Mouse (Mus musculus): ENCODE measurements at regions not wholly inside any gene's neighbourhood (a gene's known extent, or its start where the extent isn't known, plus 50 kb on each side); places are given as distances from the start of the nearest gene placed in this dataset.
A peak's percentile ranks its signal among the peaks of the same experiment; 100 is the strongest.

GRCm38 (mm10) chr15:51597841-51598240 lies 2286.9 kb upstream of the Gm7489 start:
- Histone ChIP-seq H3K9me3 (ENCODE audit: low read length) (no peaks in the 10 kb centered on the region), H3K4me2 (replicated peaks; ENCODE audit: low read depth, low read length) (no peak overlapping the region), H3K4me1 (ENCODE audit: insufficient read depth, low read length) (no peaks in the 10 kb centered on the region), H3K27ac (ENCODE audit: low read length) (no peak overlapping the region), H3K27me3 (ENCODE audit: insufficient read depth, low read length) (no peaks in the 10 kb centered on the region), H3K4me3 (ENCODE audit: low read length) (no peak overlapping the region), H3K36me3 (ENCODE audit: insufficient read depth, low read length) (no peaks in the 10 kb centered on the region), H3K9ac (replicated peaks; ENCODE audit: low read length) (no peak overlapping the region)
- ATAC-seq (ENCODE audit: low FRiP score, low TSS enrichment) = no peak
- 81% methylated on average over 3 of the region's 3 CpGs for WGBS

DNA sequence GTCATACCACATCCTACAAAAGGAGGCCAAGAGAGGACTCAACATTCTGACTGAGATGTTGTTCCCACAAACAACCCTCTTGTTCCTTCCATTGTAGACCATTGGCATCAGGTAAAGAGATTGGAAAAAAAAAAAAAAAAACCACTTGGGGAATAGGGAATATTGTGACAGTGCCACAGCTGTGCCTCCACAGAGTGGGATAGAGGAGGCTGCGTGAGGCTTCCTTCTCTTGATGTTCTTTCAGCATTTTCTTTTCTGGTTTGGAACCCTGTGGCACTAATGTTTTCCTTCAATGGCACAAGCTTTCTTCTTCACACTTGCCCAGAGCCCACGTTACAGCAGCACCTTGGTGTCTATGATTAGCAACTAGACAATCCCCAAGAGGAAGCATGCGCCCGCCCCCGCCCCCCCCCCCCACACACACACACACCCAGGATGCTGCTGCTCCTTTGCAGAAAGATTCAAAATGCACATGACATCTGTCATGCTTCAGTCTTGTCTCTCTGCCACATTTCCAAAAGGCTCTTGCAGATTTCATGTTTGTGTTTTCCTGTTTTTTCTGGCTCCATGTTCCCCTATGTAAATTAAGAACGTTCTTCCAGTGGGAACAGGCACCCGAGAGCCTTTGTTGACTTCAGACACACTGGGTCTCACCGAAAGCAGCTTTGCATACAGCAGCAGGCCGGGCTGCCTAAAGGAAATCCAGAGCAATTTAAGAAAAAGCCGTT lies 2283.4 kb upstream of the Gm7489 start:
- Histone ChIP-seq H3K4me1 (ENCODE audit: insufficient read depth, low read length) (no peaks in the 10 kb centered on the region), H3K27ac (ENCODE audit: low read length) (no peak overlapping the region), H3K9me3 (ENCODE audit: low read length) (no peaks in the 10 kb centered on the region), H3K4me2 (replicated peaks; ENCODE audit: low read depth, low read length) (no peak overlapping the region), H3K27me3 (ENCODE audit: insufficient read depth, low read length) (no peaks in the 10 kb centered on the region), H3K36me3 (ENCODE audit: insufficient read depth, low read length) (no peaks in the 10 kb centered on the region), H3K4me3 (ENCODE audit: low read length) (no peak overlapping the region), H3K9ac (replicated peaks; ENCODE audit: low read length) (no peak overlapping the region)
- 51% methylated on average over 10 of the region's 10 CpGs for WGBS
- no peak for ATAC-seq (ENCODE audit: low FRiP score, low TSS enrichment)

DNA sequence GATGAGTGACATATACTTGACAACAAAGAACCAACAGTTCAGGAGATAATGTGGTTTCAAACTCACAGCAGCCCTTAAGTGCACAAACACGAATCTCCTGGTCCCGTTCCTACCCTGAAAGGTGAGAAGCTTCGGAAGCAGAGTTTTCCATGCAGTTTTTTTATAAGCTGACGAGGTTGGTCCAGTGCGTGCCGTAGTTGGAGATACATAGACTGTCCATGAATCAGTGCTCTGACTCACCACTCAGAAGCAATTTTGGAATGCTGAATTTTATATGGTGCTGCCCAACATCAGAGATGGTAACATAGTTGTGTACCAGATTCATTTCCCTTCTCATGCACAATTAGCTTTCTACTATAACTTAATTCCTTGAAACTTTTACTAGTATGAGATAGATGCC lies 2263.3 kb upstream of the Gm7489 start:
- H3K4me1 ChIP-seq (ENCODE audit: insufficient read depth, low read length) = no peaks in the 10 kb centered on the region
- H3K4me3 ChIP-seq (ENCODE audit: low read length) = no peak overlapping the region
- no peaks in the 10 kb centered on the region for H3K27me3 ChIP-seq (ENCODE audit: insufficient read depth, low read length)
- no peak overlapping the region for H3K9ac ChIP-seq (replicated peaks; ENCODE audit: low read length)
- no peaks in the 10 kb centered on the region for H3K36me3 ChIP-seq (ENCODE audit: insufficient read depth, low read length)
- 83% methylated on average over 6 of the region's 6 CpGs for WGBS
- no peak for ATAC-seq (ENCODE audit: low FRiP score, low TSS enrichment)
- no peak overlapping the region for H3K27ac ChIP-seq (ENCODE audit: low read length)
- no peak overlapping the region for H3K4me2 ChIP-seq (replicated peaks; ENCODE audit: low read depth, low read length)
- H3K9me3 ChIP-seq (ENCODE audit: low read length) = no peaks in the 10 kb centered on the region

DNA sequence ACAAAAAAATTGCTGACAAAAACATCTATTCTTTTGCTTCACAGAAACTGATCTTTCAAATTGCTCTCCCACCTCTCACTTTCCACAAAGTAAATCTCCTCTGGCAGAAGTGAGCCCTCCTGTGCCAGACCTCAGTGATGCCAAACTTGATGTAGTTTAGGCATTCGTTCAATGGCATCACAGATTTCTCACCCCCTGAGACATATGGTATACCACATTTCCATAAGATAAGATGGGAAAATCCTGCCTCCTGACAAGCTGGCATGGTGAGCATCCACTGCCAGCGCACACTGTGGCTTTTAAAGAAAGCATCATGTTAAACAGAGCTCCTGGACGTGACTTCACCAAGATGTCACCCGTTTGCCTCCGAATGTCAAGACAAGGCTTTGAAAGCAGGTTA lies 2257.2 kb upstream of the Gm7489 start:
- no peaks in the 10 kb centered on the region for H3K9me3 ChIP-seq (ENCODE audit: low read length)
- H3K4me3 ChIP-seq (ENCODE audit: low read length) = no peak overlapping the region
- no peaks in the 10 kb centered on the region for H3K36me3 ChIP-seq (ENCODE audit: insufficient read depth, low read length)
- H3K27ac ChIP-seq (ENCODE audit: low read length) = no peak overlapping the region
- no peak overlapping the region for H3K9ac ChIP-seq (replicated peaks; ENCODE audit: low read length)
- WGBS = 93% methylated on average over 5 of the region's 5 CpGs
- no peaks in the 10 kb centered on the region for H3K4me1 ChIP-seq (ENCODE audit: insufficient read depth, low read length)
- no peak overlapping the region for H3K4me2 ChIP-seq (replicated peaks; ENCODE audit: low read depth, low read length)
- no peak for ATAC-seq (ENCODE audit: low FRiP score, low TSS enrichment)
- H3K27me3 ChIP-seq (ENCODE audit: insufficient read depth, low read length) = no peaks in the 10 kb centered on the region

DNA sequence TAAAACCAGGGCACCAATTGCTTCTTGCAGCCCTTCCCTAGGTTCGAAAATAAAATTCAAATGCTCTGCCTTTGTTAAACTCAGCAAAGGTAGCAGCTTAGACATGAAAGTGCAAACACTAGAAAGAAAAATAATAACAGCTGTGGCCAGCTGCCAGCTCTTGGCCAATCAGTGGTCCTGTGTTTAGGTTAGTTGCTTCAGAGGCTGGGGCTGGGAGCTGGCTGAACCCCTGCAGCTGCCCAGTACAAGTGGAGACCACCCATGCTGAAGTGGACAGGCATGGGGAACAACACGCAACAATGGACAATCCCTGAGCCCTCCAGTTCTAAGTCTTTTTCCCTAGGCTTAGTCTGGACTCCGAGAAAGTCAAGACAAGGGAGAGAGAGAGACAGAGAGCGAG lies 2256.2 kb upstream of the Gm7489 start:
- Histone ChIP-seq H3K4me3 (ENCODE audit: low read length) (no peak overlapping the region), H3K36me3 (ENCODE audit: insufficient read depth, low read length) (no peaks in the 10 kb centered on the region), H3K9me3 (ENCODE audit: low read length) (no peaks in the 10 kb centered on the region), H3K4me2 (replicated peaks; ENCODE audit: low read depth, low read length) (no peak overlapping the region), H3K4me1 (ENCODE audit: insufficient read depth, low read length) (no peaks in the 10 kb centered on the region), H3K27ac (ENCODE audit: low read length) (no peak overlapping the region), H3K27me3 (ENCODE audit: insufficient read depth, low read length) (no peaks in the 10 kb centered on the region), H3K9ac (replicated peaks; ENCODE audit: low read length) (no peak overlapping the region)
- peak; percentile 89 for ATAC-seq (ENCODE audit: low FRiP score, low TSS enrichment)
- 58% methylated on average over 4 of the region's 4 CpGs for WGBS

DNA sequence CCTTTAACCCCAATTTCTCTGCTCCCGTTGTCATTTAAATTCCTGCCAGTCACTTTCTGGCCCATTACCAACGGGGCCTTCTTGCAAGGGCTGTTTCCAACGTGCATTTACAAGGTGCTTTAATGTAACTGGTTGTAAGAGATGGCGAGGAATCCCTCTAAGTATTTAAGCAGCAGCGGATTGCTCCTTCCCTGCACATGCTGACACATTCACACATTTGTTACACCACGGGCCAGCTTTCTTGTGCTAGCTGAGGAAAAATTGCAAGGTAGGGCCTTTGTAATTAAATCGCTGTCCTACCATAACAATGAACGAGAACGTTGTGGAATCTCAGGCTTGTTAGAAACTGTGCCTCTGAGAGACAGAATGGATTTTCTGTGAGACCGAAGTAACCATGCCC lies 2252.8 kb upstream of the Gm7489 start:
- Histone ChIP-seq H3K27me3 (ENCODE audit: insufficient read depth, low read length) (no peaks in the 10 kb centered on the region), H3K4me1 (ENCODE audit: insufficient read depth, low read length) (0 out of 2 replicates have a peak, but pooled peaks cover 8% of the 10 kb centered on the region), H3K9ac (replicated peaks; ENCODE audit: low read length) (no peak overlapping the region), H3K4me2 (replicated peaks; ENCODE audit: low read depth, low read length) (no peak overlapping the region), H3K27ac (ENCODE audit: low read length) (no peak overlapping the region), H3K9me3 (ENCODE audit: low read length) (no peaks in the 10 kb centered on the region), H3K36me3 (ENCODE audit: insufficient read depth, low read length) (no peaks in the 10 kb centered on the region), H3K4me3 (ENCODE audit: low read length) (no peak overlapping the region)
- no peak for ATAC-seq (ENCODE audit: low FRiP score, low TSS enrichment)
- 72% methylated on average over 10 of the region's 10 CpGs for WGBS

DNA sequence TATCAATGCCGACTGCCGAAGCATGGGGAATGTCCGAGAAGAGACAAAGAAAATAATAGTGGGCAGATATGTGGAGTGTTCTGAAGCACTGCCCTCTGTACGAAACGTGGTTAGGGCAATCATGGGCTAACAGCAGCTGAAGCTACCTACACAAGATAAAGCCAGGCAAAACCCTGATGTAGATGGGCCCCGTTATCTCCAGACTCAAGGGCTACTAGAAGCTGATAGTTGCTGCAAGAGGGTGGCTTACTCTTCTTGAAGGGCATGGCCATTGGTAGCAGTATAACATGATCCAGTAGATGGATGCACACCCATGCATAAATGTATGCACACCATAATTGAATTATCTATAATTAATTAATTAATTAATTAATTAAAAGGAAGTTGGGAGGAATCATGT lies 2251.6 kb upstream of the Gm7489 start:
- 0 out of 2 replicates have a peak, but pooled peaks cover 8% of the 10 kb centered on the region for H3K4me1 ChIP-seq (ENCODE audit: insufficient read depth, low read length)
- H3K4me3 ChIP-seq (ENCODE audit: low read length) = no peak overlapping the region
- 87% methylated on average over 6 of the region's 6 CpGs for WGBS
- no peaks in the 10 kb centered on the region for H3K9me3 ChIP-seq (ENCODE audit: low read length)
- ATAC-seq (ENCODE audit: low FRiP score, low TSS enrichment) = no peak
- no peaks in the 10 kb centered on the region for H3K36me3 ChIP-seq (ENCODE audit: insufficient read depth, low read length)
- no peak overlapping the region for H3K9ac ChIP-seq (replicated peaks; ENCODE audit: low read length)
- no peaks in the 10 kb centered on the region for H3K27me3 ChIP-seq (ENCODE audit: insufficient read depth, low read length)
- H3K27ac ChIP-seq (ENCODE audit: low read length) = no peak overlapping the region
- no peak overlapping the region for H3K4me2 ChIP-seq (replicated peaks; ENCODE audit: low read depth, low read length)

DNA sequence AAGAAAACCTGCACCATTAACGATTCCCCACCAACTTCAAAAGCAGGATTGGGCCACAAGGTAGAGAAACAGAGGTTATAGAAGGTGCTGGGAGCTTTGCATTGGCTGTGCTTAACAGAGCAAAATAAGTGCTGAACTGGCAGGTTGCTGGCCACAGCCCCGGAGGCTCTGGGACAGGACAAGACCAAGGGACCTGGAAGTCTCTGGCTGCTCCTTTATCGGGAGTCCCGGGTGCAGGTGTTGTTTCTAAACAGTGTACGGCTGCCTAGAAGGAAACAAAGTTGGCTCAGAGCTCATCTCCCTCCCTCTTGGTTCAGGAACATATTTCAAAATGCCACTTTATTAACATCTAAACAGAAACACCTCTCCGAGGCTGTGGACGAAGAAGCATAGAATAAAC lies 2250.0 kb upstream of the Gm7489 start:
- ATAC-seq (ENCODE audit: low FRiP score, low TSS enrichment) = peak; percentile 70
- 0 out of 2 replicates have a peak, but pooled peaks cover 8% of the 10 kb centered on the region for H3K4me1 ChIP-seq (ENCODE audit: insufficient read depth, low read length)
- H3K9ac ChIP-seq (replicated peaks; ENCODE audit: low read length) = no peak overlapping the region
- no peak overlapping the region for H3K27ac ChIP-seq (ENCODE audit: low read length)
- no peaks in the 10 kb centered on the region for H3K27me3 ChIP-seq (ENCODE audit: insufficient read depth, low read length)
- H3K4me2 ChIP-seq (replicated peaks; ENCODE audit: low read depth, low read length) = peak overlapping the region; percentile 36
- H3K36me3 ChIP-seq (ENCODE audit: insufficient read depth, low read length) = no peaks in the 10 kb centered on the region
- no peaks in the 10 kb centered on the region for H3K9me3 ChIP-seq (ENCODE audit: low read length)
- H3K4me3 ChIP-seq (ENCODE audit: low read length) = peak overlapping the region; percentile 13; the same call in 1 of the 2 replicates
- WGBS = 33% methylated on average over 7 of the region's 7 CpGs

DNA sequence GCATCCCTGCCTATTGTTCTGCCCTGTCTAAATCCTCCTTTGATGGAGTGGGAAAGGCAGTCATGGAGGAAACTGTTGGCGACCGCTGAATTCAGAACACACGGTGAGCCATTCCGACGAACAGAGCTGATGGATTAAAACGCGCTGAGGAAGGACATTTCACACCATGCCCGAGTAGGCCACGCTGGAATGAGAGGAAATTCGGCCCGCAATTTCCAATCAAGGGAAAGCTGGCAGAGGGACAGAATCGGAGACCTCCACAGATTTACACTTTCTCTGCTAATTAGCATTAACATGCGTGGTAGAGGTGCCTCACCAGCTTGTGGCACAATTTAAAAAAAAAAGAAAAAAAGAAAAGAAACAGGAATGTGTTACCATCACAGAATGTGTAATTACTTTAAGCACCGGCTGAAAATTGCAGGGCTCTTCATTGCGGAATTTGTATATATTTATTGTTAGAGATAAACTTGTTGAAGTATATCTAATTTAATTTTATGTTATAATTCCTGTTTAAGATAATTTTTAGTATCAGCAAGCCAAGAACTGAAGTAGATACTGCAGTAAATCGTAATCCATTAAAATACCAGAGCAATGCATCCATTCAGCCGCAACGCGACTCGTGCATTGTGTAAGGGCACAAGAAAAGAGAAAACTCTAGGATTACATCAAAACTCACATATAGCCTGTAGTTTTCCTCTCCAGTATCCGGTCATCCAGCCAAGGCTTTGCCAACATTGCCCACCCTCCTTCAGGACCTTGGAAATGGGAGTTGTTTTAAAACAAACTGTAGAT lies 2249.4 kb upstream of the Gm7489 start:
- H3K27ac ChIP-seq (ENCODE audit: low read length) = no peak overlapping the region
- no peaks in the 10 kb centered on the region for H3K27me3 ChIP-seq (ENCODE audit: insufficient read depth, low read length)

DNA sequence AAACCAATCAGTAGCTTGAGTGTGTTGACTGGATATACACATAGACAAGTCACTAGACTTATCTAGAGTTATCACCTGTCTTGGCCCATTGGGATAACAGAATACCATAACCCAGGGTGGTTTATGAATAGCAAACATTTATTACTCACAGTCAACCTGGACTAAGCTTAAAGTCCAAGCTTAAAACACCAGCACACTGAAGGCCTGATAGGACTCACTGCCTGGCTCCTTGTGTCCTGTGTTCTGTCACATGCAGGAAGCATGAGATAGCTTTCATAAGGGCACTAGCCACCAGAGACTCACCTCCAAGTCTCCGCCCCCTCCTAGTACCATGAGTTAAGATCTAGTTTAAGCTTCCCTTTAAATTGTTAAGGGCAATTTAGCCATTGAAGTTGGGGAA lies 2247.1 kb upstream of the Gm7489 start:
- no peak for ATAC-seq (ENCODE audit: low FRiP score, low TSS enrichment)
- 0 out of 2 replicates have a peak, but pooled peaks cover 8% of the 10 kb centered on the region for H3K4me1 ChIP-seq (ENCODE audit: insufficient read depth, low read length)
- no peak overlapping the region for H3K9ac ChIP-seq (replicated peaks; ENCODE audit: low read length)
- no peaks in the 10 kb centered on the region for H3K27me3 ChIP-seq (ENCODE audit: insufficient read depth, low read length)
- H3K9me3 ChIP-seq (ENCODE audit: low read length) = no peaks in the 10 kb centered on the region
- no peak overlapping the region for H3K4me3 ChIP-seq (ENCODE audit: low read length)
- no peak overlapping the region for H3K27ac ChIP-seq (ENCODE audit: low read length)
- WGBS = 95% methylated on average over 1 of the region's 1 CpGs
- H3K36me3 ChIP-seq (ENCODE audit: insufficient read depth, low read length) = no peaks in the 10 kb centered on the region
- no peak overlapping the region for H3K4me2 ChIP-seq (replicated peaks; ENCODE audit: low read depth, low read length)

More for the DNA sequence above, 2249.4 kb upstream of the Gm7489 start:
- whole genome bisulfite sequencing = 39% methylated on average over 21 of the region's 21 CpGs
- ATAC-seq (ENCODE audit: low FRiP score, low TSS enrichment) = peak; percentile 15; the same call in 1 of the 2 replicates
- Histone ChIP-seq H3K9ac (replicated peaks; ENCODE audit: low read length) (no peak overlapping the region), H3K4me1 (ENCODE audit: insufficient read depth, low read length) (0 out of 2 replicates have a peak, but pooled peaks cover 8% of the 10 kb centered on the region), H3K4me3 (ENCODE audit: low read length) (peak overlapping the region; percentile 13; the same call in 1 of the 2 replicates), H3K9me3 (ENCODE audit: low read length) (no peaks in the 10 kb centered on the region), H3K4me2 (replicated peaks; ENCODE audit: low read depth, low read length) (peak overlapping the region; percentile 36), H3K36me3 (ENCODE audit: insufficient read depth, low read length) (no peaks in the 10 kb centered on the region)

All from kidney, embryonic 16.5 days (tissue).